Mouse (Mus musculus) gastrocnemius, postnatal 36 days (tissue): ENCODE results near the gene Sept8. TPM values are rescaled to one million over a fixed set of nuclear protein-coding genes. Genes with fewer than 3 reads are reported as not detected.
"Not testable (repeated sequence)": the region's sequence is repeated elsewhere in the genome, so short reads cannot be mapped to it uniquely, and the experiment has no call there.

Source experiments
- DNase-seq, 2 experiments: peaks; one replicate each; pipeline ENCODE4 v3.0.0; 2022
- intact Hi-C: fragments of 180-260 bp; cut with DNase I; formaldehyde crosslinking; loops from one replicate; pipeline ENCODE4 v1.15.1; 2025
- total RNA-seq, 2 experiments: library from RNA; stranded (reverse); gene quantifications; 2 replicates each; pipeline ENCODE4 v1.2.3; 2021

The Sept8 gene
- total RNA-seq, 2 experiments from 2014 or later = 11.7 to 15.5 TPM

GRCm38 (mm10) chr11:53559980-53560379 is 40.9 kb downstream of the Sept8 start:
- intact Hi-C loops = loop anchor here (10.0 kb wide), 1 partner anchor 85 kb away; the partner anchor contains the start of gene Gm9837
- not testable (repeated sequence) for DNase-seq

GRCm38 (mm10) chr11:53561986-53562385 is 42.9 kb downstream of the Sept8 start:
- intact Hi-C loops = loop anchor here (10.0 kb wide), 1 partner anchor 87 kb away; the partner anchor contains the start of gene Gm9837

GRCm38 (mm10) chr11:53566646-53567045 is 47.6 kb downstream of the Sept8 start:
- intact Hi-C loops = loop anchor here (10.0 kb wide), 1 partner anchor 92 kb away; the partner anchor contains the start of gene Gm9837
- DNase-seq = no peak

More at GRCm38 (mm10) chr11:53561986-53562385, 42.9 kb downstream of the Sept8 start:
- no peak for DNase-seq

- intact Hi-C loops = loop anchor here (10.0 kb wide), 1 partner anchor 93 kb away; the partner anchor contains the start of gene Gm9837
- peak; percentile 92 to 93 for DNase-seq
These were observed 48.4 kb downstream of the Sept8 start, which contains the start of gene Kif3a for GRCm38 (mm10) chr11:53567224-53568014. Gene Kif3a (plus strand): TSS chr11:53567379.

- intact Hi-C loops = no loop called here
These were observed 61.5 kb downstream of the Sept8 start for GRCm38 (mm10) chr11:53580562-53580961.

GRCm38 (mm10) chr11:53583151-53583550 is 64.1 kb downstream of the Sept8 start:
- intact Hi-C loops = no loop called here
- no peak for DNase-seq

More at GRCm38 (mm10) chr11:53580562-53580961, 61.5 kb downstream of the Sept8 start:
- no peak for DNase-seq

GRCm38 (mm10) chr11:53584849-53585248 is 65.8 kb downstream of the Sept8 start:
- intact Hi-C loops = no loop called here
- DNase-seq = no peak

GRCm38 (mm10) chr11:53585510-53585909 is 66.5 kb downstream of the Sept8 start:
- intact Hi-C loops = no loop called here
- DNase-seq = no peak

- DNase-seq = no peak
- intact Hi-C loops = no loop called here
These were observed 69.2 kb downstream of the Sept8 start for GRCm38 (mm10) chr11:53588279-53588678.

GRCm38 (mm10) chr11:53590368-53590768 is 71.3 kb downstream of the Sept8 start:
- DNase-seq = no peak
- intact Hi-C loops = no loop called here

- no peak for DNase-seq
- intact Hi-C loops = no loop called here
These were observed 72.1 kb downstream of the Sept8 start for GRCm38 (mm10) chr11:53591116-53591515.

Other genes with a start within 250 kb of the Sept8 start
- 10 to 100 TPM; 82.0 to 82.4 TPM for gene Hspa4, start 218.8 kb upstream of the Sept8 start, total RNA-seq
- gene Zcchc10, start 194.6 kb upstream of the Sept8 start, total RNA-seq = 1 to 10 TPM; 5.5 to 6.2 TPM
- 10 to 100 TPM; 77.9 to 80.8 TPM for gene Aff4, start 168.4 kb upstream of the Sept8 start, total RNA-seq
- not detected for gene Leap2, start 96.1 kb upstream of the Sept8 start, total RNA-seq
- 1,000 to 10,000 TPM; 1,256 to 1,362 TPM for gene Uqcrq, start 88.4 kb upstream of the Sept8 start, total RNA-seq
- under 1 TPM in 1 of 2 experiments, not detected in 1; 0.17 TPM for gene Gdf9, start 88.2 kb upstream of the Sept8 start, total RNA-seq
- gene Gm10447, start 62.1 kb upstream of the Sept8 start, total RNA-seq = not detected
- under 1 TPM; 0.38 to 0.59 TPM for gene Shroom1, start 62.1 kb upstream of the Sept8 start, total RNA-seq
- gene Gm9837, start 48.8 kb upstream of the Sept8 start, total RNA-seq = not detected
- gene Gm9945, start 39.1 kb upstream of the Sept8 start, total RNA-seq = not detected
- gene Sowaha, start 39.0 kb upstream of the Sept8 start, total RNA-seq = under 1 TPM; 0.08 to 0.12 TPM
- gene Kif3a, start 48.1 kb downstream of the Sept8 start, total RNA-seq = 1 to 10 TPM; 3.2 to 4.9 TPM
- gene Il4, start 99.4 kb downstream of the Sept8 start, total RNA-seq = not detected
- not detected for gene Il13, start 115.4 kb downstream of the Sept8 start, total RNA-seq
- 1 to 10 TPM; 3.5 to 4.8 TPM for gene Rad50, start 188.1 kb downstream of the Sept8 start, total RNA-seq
- gene Il5, start 201.5 kb downstream of the Sept8 start, total RNA-seq = not detected